Mouse (Mus musculus) common myeloid progenitor, adult 5-6 weeks (primary cell): Measurements from ENCODE around the gene 1700122O11Rik. TPM values are rescaled to one million over a fixed set of nuclear protein-coding genes. Genes with fewer than 3 reads are reported as not detected.

ENCODE experiments used
- ATAC-seq: replicated peaks from 2 replicates; pipeline ENCODE4 v1.8.0; 2016; ENCODE audit warnings: low read depth, mild to moderate bottlenecking, moderate TSS enrichment, inconsistent platforms; ENCODE audit not compliant: poor library complexity, severe bottlenecking
- total RNA-seq: library from RNA; stranded (forward); fragments of 200-1000, 187-1606 nt; gene quantifications from 2 replicates; pipeline ENCODE4 v1.2.3, GENCODE M21; 2017

Gene 1700122O11Rik
- total RNA-seq, 1 experiment from 2014 or later = not detected

DNA sequence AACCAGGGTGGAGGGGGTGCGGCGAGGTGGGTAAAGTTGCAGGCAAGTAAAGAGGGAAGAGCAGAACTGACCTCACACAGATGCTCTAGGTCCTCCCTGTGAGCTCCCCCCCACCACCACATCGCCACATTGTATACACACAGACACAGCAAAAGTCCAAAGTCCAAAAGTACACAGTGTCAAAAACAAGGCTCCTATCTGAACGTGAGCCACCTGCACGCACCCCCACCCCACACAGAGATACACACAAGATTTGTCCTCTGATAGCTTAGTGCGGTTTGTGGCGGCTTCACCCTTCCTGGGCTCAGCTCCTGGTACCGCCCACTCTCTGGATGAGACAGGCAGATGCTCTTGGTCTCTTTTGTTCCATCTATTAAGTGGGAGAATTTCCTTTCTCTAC is 50.0 kb downstream of the 1700122O11Rik start:
- no peak for ATAC-seq

Other genes starting within 250 kb of the 1700122O11Rik start
- 8.5 and 9.2 TPM in 2 replicates for gene Mdfi, start 203.6 kb downstream of the 1700122O11Rik start, total RNA-seq
- gene Foxp4, start 113.6 kb downstream of the 1700122O11Rik start, total RNA-seq = 1.8 and 3.7 TPM in 2 replicates
- gene 1700067P10Rik, start 51.0 kb upstream of the 1700122O11Rik start, total RNA-seq = not detected in 2 replicates
- 1.4 TPM in 1 of 2 replicates, not detected in the other for gene 9830107B12Rik, start 108.0 kb upstream of the 1700122O11Rik start, total RNA-seq
- 0.29 and 0.37 TPM in 2 replicates for gene A530064D06Rik, start 129.0 kb upstream of the 1700122O11Rik start, total RNA-seq
- gene Trem1, start 194.5 kb upstream of the 1700122O11Rik start, total RNA-seq = 1.4 and 2.9 TPM in 2 replicates
- 2.9 and 4.5 TPM in 2 replicates for gene Trem3, start 209.5 kb upstream of the 1700122O11Rik start, total RNA-seq
- 0.58 TPM in 1 of 2 replicates, not detected in the other for gene Treml4, start 226.0 kb upstream of the 1700122O11Rik start, total RNA-seq